In the genomic region with DNA sequence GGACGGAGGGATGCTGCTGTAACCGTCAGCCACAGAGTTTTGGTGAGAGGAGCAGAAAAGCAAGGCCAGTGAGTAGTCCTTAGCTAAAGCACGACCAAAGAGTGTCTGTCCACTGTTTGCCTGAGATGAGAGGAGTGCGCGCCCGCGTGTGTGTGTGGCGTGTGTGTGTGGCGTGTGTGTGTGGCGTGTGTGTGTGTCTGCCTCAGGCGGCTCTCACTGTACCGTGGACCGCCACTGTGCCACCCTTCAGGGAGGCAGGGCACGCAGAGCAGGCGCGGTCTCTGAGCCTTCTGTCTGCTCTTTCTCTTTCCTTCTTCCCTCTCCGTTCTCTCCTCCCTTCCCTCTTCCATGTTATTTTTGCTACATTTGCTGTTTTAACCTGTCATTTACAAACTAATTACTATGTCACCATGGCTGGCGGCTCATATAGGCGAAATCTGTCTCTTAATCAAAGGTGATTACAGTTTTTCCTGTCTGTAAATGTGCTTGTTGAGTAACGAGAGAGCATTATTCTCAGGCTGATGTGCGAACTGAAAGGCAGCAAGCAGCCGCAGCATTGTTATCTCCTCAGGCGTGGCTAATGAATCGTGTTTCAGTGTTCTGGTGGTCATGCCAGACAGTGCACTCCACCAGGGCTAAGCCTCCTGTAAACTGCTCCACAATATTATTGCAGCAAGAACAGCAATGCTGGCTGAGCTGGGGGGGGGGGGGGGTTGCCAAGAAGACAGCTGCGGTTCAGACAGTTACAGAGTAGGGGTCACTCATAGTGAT, we compare ENCODE assay signal across 10 mouse cellular contexts.
DNase-seq lines count a peak whose midpoint lies in the region; ATAC-seq and TF ChIP-seq lines count a peak whose summit lies in the region.
"Had no signal": no experiment of that assay in that cellular context is flagged by ENCODE, and none has a peak within 500 bp of the region (broad histone marks: within the 10 kb centered on the region; RNA-seq: fewer than 3 reads in every experiment).

No protein-coding gene starts in this region.

- TF ChIP-seq CTCF in kidney, postnatal 0 days (IDR thresholded peaks at IDR 0.05; ENCODE audit: low read depth), result no peak

- no peaks in the 10 kb centered on the region for H3K9me3 ChIP-seq in kidney, postnatal 0 days (replicated peaks; ENCODE audit: low read length)
- no peaks in the 10 kb centered on the region for H3K9me3 ChIP-seq in embryonic facial prominence, embryonic 12.5 days
- no peaks in the 10 kb centered on the region for H3K9me3 ChIP-seq in hindbrain, embryonic 14.5 days (ENCODE audit: control insufficient read depth, low read length)
- no peaks in the 10 kb centered on the region for H3K9me3 ChIP-seq in neural tube, embryonic 13.5 days
- H3K9me3 ChIP-seq: limb, embryonic 12.5 days had no signal

- peaks cover 25% of the 10 kb centered on the region for H3K4me1 ChIP-seq in kidney, postnatal 0 days (replicated peaks; ENCODE audit: insufficient read depth, low read length)
- peaks cover 38% of the 10 kb centered on the region for H3K4me1 ChIP-seq in embryonic facial prominence, embryonic 12.5 days
- peaks cover 49% of the 10 kb centered on the region for H3K4me1 ChIP-seq in hindbrain, embryonic 14.5 days (replicated peaks; ENCODE audit: control insufficient read depth, insufficient read depth, low read length)
- peaks cover 71% of the 10 kb centered on the region for H3K4me1 ChIP-seq in neural tube, embryonic 13.5 days (replicated peaks)

- WGBS in kidney, postnatal 0 days, result 57% methylated on average over 25 of the region's 25 CpGs
- 54% methylated on average over 25 of the region's 25 CpGs for WGBS in embryonic facial prominence, embryonic 12.5 days
- 16% methylated on average over 25 of the region's 25 CpGs for WGBS in hindbrain, embryonic 14.5 days
- WGBS in neural tube, embryonic 13.5 days, result 25% methylated on average over 25 of the region's 25 CpGs

- peak; percentile 53 for DNase-seq in kidney, postnatal 0 days (ENCODE audit: low spot score)
- no peak for DNase-seq in kidney, postnatal 14 days
- peak; percentile 70 for DNase-seq in hindbrain, embryonic 14.5 days (ENCODE audit: low spot score)
- no peak for DNase-seq in adrenal gland, adult 2 months
- DNase-seq in left cerebral cortex, adult 18-20 months (ENCODE audit: low spot score in 2 of 2), result no peak
- DNase-seq in ovary, adult 18-20 months (ENCODE audit: low spot score), result no peak
- DNase-seq: gastrocnemius, postnatal 25 days had no signal

- H3K36me3 ChIP-seq in kidney, postnatal 0 days (ENCODE audit: insufficient read depth, low read length), result no peaks in the 10 kb centered on the region
- H3K36me3 ChIP-seq in embryonic facial prominence, embryonic 12.5 days, result no peaks in the 10 kb centered on the region
- H3K36me3 ChIP-seq in hindbrain, embryonic 14.5 days (replicated peaks; ENCODE audit: control insufficient read depth, insufficient read depth), result no peaks in the 10 kb centered on the region
- H3K36me3 ChIP-seq in neural tube, embryonic 13.5 days, result no peaks in the 10 kb centered on the region

- no peak for ATAC-seq in kidney, postnatal 0 days (replicated peaks; ENCODE audit: low FRiP score, low read depth)
- ATAC-seq in embryonic facial prominence, embryonic 12.5 days (ENCODE audit: insufficient number of reproducible peaks, insufficient read depth, low FRiP score, low TSS enrichment), result peak; percentile 82
- peak; percentile 70; the same call in 1 of the 2 replicates for ATAC-seq in hindbrain, embryonic 14.5 days (ENCODE audit: low FRiP score)
- peak; percentile 81 for ATAC-seq in neural tube, embryonic 13.5 days (ENCODE audit: low read depth)

- no peaks in the 10 kb centered on the region for H3K27me3 ChIP-seq in kidney, postnatal 0 days (ENCODE audit: insufficient read depth, low read length)
- no peaks in the 10 kb centered on the region for H3K27me3 ChIP-seq in embryonic facial prominence, embryonic 12.5 days
- H3K27me3 ChIP-seq in hindbrain, embryonic 14.5 days (ENCODE audit: control insufficient read depth, insufficient read depth, low read length), result no peaks in the 10 kb centered on the region
- no peaks in the 10 kb centered on the region for H3K27me3 ChIP-seq in neural tube, embryonic 13.5 days
- H3K27me3 ChIP-seq: limb, embryonic 12.5 days had no signal

- H3K27ac ChIP-seq in kidney, postnatal 0 days, result no peak overlapping the region
- peak overlapping the region; percentile 46 for H3K27ac ChIP-seq in embryonic facial prominence, embryonic 12.5 days
- H3K27ac ChIP-seq in hindbrain, embryonic 14.5 days, result peak overlapping the region; percentile 77
- H3K27ac ChIP-seq in neural tube, embryonic 13.5 days (replicated peaks), result peak overlapping the region; percentile 87
- H3K27ac ChIP-seq: limb, embryonic 12.5 days had no signal

- H3K4me2 ChIP-seq in kidney, postnatal 0 days (ENCODE audit: low read length), result no peak overlapping the region
- peak overlapping the region; percentile 20 for H3K4me2 ChIP-seq in embryonic facial prominence, embryonic 12.5 days (replicated peaks)
- H3K4me2 ChIP-seq in hindbrain, embryonic 14.5 days (replicated peaks), result peak overlapping the region; percentile 48
- peak overlapping the region; percentile 55 for H3K4me2 ChIP-seq in neural tube, embryonic 13.5 days
- H3K4me2 ChIP-seq: limb, embryonic 12.5 days had no signal

- no peak overlapping the region for H3K4me3 ChIP-seq in kidney, postnatal 0 days (replicated peaks; ENCODE audit: low read depth, low read length)
- H3K4me3 ChIP-seq in embryonic facial prominence, embryonic 12.5 days, result no peak overlapping the region
- H3K4me3 ChIP-seq in hindbrain, embryonic 14.5 days (replicated peaks; ENCODE audit: low read length), result 0 out of 2 replicates have a peak overlapping the region, but pooled peaks have one; percentile 2
- H3K4me3 ChIP-seq in neural tube, embryonic 13.5 days, result peak overlapping the region; percentile 13; the same call in 1 of the 2 replicates
- H3K4me3 ChIP-seq: limb, embryonic 12.5 days had no signal

- H3K9ac ChIP-seq in kidney, postnatal 0 days (ENCODE audit: low read depth, low read length), result no peak overlapping the region
- H3K9ac ChIP-seq in embryonic facial prominence, embryonic 12.5 days, result no peak overlapping the region
- H3K9ac ChIP-seq in hindbrain, embryonic 14.5 days, result peak overlapping the region; percentile 51
- H3K9ac ChIP-seq in neural tube, embryonic 13.5 days, result peak overlapping the region; percentile 59
- H3K9ac ChIP-seq: limb, embryonic 12.5 days had no signal

Comparison
In these comparisons a context has a peak if more than half of its experiments do, and no peak if none do; other contexts are left out.
1. DNase-seq: peak in kidney, postnatal 0 days (single experiment) and hindbrain, embryonic 14.5 days (single experiment); none in kidney, postnatal 14 days (single experiment), adrenal gland, adult 2 months (single experiment), left cerebral cortex, adult 18-20 months (0 of 2) and ovary, adult 18-20 months (single experiment).
2. H3K4me3 ChIP-seq: peak in hindbrain, embryonic 14.5 days (single experiment) and neural tube, embryonic 13.5 days (single experiment); none in kidney, postnatal 0 days (single experiment) and embryonic facial prominence, embryonic 12.5 days (single experiment).
3. H3K9ac ChIP-seq: peak in hindbrain, embryonic 14.5 days (single experiment) and neural tube, embryonic 13.5 days (single experiment); none in kidney, postnatal 0 days (single experiment) and embryonic facial prominence, embryonic 12.5 days (single experiment).